Mouse (Mus musculus): ENCODE data around the gene Gm28230.

Gm28230 gene

GRCm38 (mm10) chr2:74726551-74726950 is at the start of gene Gm28230:
TSS of gene Gm28230 (plus strand) at chr2:74726728.
- no peak for DNase-seq (ENCODE audit: low spot score in 2 of 2)

DNA sequence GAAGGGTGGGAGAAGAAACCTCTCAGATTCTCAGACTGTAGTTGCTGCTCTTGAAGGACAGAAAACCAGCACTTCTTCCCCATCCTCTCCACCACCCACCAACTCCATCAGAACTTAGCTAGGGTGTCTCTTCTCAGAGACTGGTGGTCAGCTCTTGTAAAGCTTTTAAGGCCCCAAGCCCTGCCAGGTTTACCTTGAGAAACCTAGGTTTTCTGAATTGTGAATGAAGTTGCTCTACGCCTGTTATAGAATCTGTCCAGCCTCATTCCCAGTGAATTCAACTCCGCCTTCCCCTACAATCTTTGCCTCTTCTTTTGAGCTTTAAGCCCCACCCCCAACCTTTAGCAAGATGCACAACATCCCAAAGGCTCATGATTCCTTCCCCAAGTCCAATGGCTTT is 49.4 kb upstream of the Gm28230 start:
- DNase-seq (ENCODE audit: low spot score in 2 of 2): no peak

GRCm38 (mm10) chr2:74678891-74679595 is 47.5 kb upstream of the Gm28230 start, which contains the start of gene Hoxd11:
TSS of gene Hoxd11 (plus strand) at chr2:74679557.
- DNase-seq (ENCODE audit: low spot score in 2 of 2): peak in 1 of 2 experiments; percentile 61

- DNase-seq (ENCODE audit: low spot score in 2 of 2): peak in 1 of 2 experiments; percentile 60
These were observed 46.9 kb upstream of the Gm28230 start for GRCm38 (mm10) chr2:74679596-74679971.

- no peak for DNase-seq (ENCODE audit: low spot score in 2 of 2)
These were observed 46.5 kb upstream of the Gm28230 start for GRCm38 (mm10) chr2:74679980-74680379.

DNA sequence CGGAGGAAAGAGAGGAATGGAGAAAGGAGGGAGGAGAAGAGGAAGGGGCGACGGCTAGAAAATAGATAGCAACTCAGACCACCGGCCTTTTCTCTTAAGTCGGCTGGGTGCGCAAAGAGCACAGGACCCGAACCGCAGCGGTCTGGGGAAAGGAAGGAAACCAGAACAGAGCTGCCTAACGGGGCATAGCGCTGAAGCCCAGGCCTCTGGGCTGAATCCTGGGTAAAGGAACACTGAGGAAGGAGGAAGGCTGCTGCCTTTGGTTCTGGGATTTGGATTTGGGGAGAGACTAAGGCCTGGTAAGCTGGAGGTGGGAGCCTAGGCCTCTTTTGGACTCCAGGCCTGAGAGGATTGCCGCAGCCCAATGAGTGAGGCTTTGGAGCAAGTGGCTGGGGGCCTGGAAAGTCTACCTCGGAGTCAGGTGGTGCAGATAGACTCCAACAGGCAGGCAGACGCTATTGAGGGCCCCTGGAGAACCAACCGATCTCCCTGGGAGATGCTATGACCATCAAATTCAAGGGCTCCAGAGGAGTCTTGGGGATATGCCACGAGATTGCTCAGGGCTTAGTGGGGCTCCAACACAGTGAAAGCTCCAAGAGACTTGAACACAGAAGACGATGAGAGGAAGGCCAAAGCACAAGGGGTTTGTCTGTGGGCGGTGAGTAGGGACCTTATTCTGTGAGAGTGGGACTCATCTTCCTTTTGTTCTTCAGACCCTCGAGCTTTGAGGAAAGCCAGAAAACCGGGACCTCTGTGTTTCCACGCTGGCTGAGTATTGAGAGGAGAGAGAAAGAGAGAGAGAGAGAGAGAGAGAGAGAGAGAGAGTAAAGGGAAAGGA is 45.7 kb upstream of the Gm28230 start:
- peak in 1 of 2 experiments; percentile 56 for DNase-seq (ENCODE audit: low spot score in 2 of 2)

- DNase-seq (ENCODE audit: low spot score in 2 of 2): peak; percentile 31 to 62
These were observed 44.7 kb upstream of the Gm28230 start for GRCm38 (mm10) chr2:74681594-74682531.

- DNase-seq (ENCODE audit: low spot score in 2 of 2): peak in 1 of 2 experiments; percentile 57
These were observed 43.7 kb upstream of the Gm28230 start for GRCm38 (mm10) chr2:74682796-74683195.

DNA sequence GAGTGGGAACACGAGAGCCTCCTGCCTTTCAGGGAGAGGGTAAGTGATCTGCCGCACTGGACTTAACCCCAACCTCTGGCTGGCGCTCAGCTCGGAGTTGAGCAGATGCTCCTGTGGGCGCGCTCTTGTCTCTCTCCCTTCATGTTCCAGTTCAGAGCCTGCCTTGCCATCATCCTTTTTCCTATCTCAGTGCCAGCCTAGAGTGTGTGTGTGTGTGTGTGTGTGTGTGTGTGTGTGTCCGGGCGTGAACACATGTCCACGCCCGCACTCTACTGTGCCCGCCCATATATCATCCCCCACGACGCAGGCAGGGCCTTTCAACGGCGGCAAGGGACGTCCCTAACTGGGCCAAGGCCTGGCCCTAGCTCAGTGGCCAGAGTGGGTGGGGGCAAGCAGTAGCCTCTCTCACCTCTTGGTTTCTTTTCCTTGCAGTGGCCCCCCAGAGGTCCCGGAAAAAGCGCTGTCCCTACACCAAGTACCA is 43.0 kb upstream of the Gm28230 start:
- DNase-seq (ENCODE audit: low spot score in 2 of 2): peak in 1 of 2 experiments; percentile 58

GRCm38 (mm10) chr2:74684106-74684505 is 42.4 kb upstream of the Gm28230 start:
- DNase-seq (ENCODE audit: low spot score in 2 of 2): no peak

DNA sequence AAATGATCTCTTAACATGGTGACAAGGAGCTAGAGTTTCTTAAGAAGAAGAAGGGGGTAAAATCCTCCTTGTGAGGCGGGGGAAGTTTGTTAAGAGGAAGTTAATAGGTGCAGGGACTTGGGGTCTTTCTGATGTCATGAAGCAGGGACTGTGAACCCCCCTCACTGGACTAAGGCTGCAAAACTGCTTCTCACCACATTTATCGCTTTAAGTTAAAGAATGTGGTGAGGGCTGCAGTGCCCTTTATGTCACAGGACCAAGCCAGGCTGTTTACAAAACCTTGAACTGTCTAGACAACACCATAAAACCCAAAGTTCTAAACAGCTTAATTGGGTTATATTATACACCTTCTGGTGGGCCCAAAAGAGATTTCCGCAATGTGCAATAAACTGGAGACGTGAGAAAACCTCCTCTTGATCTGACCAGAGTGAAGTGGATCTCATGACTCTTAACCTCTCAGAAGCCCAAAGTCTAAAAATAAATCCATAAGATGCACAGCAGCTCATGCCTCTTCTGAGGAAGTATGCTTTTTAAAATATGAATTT is 41.4 kb upstream of the Gm28230 start:
- no peak for DNase-seq (ENCODE audit: low spot score in 2 of 2)

DNA sequence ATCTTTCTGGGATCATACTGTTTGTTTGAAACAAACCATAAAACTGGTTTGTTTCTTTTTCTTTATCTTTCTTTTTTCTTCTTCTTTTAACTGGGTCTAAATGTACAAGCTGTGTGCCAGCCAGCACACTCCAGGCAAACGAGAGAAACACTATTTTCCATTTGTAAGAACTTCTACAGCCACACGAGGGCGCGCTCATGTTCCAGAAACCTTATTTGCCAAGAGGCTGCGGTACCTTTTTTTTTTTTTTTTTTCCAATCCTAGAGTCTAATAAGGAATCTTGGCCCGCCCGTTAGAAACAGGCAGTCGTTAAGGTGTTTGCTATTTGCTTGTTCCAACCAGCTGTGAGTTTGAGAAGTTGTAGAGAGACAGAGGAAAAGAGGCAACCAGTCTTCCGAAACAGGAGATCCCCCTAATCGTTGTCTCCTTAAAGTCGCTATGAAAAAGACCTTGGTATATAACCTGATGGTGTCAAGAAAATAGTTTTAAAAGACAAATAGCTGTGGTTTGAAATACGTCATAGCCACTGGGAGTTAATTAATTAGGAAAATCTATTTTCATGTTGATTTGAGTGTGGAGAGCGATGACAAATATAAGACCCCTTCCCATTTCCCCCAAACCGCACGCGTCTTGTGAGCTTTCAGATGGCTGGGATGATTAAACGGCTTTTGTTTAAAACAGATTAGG is 40.1 kb upstream of the Gm28230 start:
- DNase-seq (ENCODE audit: low spot score in 2 of 2): peak in 1 of 2 experiments; percentile 46

DNA sequence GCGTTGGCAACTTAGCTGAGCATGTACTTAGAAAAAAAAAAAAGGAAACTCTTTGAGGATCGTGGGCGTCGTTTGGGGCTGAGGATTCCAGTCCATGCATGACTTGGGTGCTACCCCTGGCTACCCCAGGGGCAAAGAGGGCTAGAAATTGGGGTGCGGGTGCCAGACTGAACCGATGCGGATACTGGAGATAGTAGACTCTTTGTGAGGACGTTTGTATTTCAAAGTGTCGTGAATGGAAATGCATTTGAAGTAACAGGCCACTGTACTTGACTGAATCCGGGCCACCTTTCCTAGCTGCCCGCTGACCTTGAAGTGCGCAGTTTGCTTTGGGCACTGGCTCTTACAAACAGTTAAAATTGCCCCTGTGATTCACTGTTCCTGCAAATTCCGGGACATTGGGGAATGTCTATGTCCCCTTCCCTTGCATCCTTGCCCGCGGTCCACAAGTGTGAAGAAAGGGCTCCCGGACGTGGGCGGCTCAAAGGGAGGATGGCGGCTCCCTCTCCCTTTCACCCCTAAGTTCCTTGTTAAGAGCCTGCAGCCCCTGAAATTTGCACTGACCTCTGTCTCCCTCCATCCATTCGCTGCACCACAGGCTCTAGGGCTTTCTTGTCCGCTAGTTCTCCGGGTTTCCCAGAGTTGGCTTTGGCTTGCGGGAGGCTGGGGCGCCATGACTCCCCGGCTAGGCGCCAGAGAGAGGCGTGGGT is 39.4 kb upstream of the Gm28230 start:
- DNase-seq (ENCODE audit: low spot score in 2 of 2): no peak

DNA sequence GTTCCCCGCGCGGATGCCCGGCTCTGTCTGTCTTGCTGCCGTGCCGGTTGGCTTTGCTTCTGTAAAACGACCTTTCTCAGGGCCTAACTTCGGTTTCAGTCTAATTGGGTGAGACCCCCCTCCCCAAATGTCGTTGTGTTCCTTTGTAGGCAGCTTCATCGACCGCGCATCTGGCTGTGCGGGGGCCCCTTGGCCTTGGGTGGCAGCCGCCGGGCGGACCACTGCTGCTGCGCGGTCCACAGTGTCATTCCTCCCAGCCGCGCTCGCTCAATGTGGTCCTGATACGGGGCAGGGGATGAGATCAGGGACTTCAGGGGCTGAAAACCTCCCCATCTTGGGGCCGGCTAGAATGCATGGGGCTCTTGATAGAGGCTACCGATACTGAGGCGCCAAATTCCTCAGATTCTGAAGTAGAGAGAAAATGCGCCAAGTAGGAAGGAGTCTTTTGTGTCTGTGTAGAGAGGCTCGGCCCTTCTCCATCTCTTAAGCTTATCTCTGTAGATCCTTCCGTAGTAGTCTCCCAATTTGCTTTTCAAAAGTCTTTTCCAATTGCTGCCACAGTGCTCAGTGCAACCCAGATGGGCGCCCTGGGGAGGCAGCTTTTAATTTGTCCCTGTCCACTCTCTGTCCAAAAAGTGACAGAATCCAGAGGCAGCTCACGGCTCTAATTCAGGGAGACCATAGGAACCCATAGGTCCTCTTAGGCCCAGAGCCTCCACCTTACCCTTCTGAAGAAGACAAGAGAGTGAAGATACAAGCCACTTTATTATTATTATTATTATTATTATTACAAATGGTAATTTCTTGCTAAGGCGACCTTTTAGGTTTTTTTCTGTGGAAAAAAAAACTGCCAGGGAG is 38.6 kb upstream of the Gm28230 start:
- DNase-seq (ENCODE audit: low spot score in 2 of 2): peak in 1 of 2 experiments; percentile 24

GRCm38 (mm10) chr2:74688795-74689573 is 37.5 kb upstream of the Gm28230 start:
- DNase-seq (ENCODE audit: low spot score in 2 of 2): no peak

DNA sequence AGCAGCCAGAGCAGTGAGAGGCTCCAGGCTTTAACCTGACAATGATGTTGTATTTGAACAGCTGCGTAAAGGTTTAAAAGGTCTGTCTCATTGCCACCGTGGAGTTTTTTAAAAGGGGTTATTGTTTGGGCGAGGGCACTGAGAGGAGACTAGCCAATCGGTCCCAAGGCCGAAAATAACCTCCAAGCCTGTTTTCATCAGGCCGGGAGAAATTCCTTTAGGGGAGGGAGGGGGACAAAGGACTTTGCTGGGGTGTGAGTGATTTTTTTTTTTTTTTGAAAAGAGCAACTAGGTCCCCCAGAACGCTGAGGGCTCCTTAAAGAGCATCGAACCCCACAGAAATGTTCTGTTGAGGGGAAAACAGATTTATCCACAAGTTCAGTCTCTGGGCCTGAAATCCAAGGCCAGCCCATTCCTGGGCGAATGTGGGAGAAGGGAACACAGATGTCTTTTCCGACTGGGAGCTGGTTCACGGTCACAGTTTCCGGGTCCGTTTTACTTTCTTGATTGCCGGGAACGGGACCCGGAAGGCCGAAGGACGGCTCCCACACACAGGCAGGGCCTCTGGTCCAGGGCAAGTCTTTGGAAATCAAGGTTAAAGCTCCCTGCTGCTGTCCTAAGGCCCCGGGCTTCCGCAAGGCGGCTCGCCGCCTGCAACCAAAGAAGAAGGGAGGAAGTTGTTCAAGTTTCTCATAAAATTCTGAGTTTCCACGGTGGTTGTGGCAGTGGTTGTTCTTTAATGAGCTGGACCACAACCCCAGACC is 36.8 kb upstream of the Gm28230 start:
- peak in 1 of 2 experiments; percentile 25 for DNase-seq (ENCODE audit: low spot score in 2 of 2)

DNA sequence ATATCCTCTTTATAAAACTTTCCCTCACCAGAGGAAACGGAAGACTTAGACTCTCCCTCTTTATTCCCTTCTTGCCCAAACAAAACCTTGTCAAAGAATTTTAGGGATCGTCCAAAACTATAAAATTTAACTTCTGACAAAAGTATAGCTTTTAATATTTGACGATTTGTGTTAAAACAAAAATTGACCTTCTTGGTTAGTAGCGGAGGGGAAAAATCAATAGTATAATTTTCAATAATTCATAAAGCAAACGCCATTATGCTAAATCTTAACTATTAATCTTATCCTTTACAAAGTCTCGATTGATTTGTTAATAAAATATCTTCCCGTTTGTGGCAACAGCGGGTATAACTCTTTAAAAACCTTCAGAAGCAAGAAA is 36.2 kb upstream of the Gm28230 start:
- DNase-seq (ENCODE audit: low spot score in 2 of 2): no peak

Measured in urinary bladder, postnatal 4 days (tissue).